Mouse (Mus musculus) layer of hippocampus, adult 2 months (tissue): ENCODE data around the gene Slc5a10. TPM values are rescaled to one million over a fixed set of nuclear protein-coding genes. Genes with fewer than 3 reads are reported as not detected.
A peak's percentile ranks its signal among the peaks of the same experiment; 100 is the strongest.

Source experiments
- DNase-seq, 2 experiments: peaks; one replicate each; pipeline ENCODE4 v3.0.0; 2022; ENCODE audit warnings: low spot score in 2 of 2
- H3K27ac ChIP-seq: fragments of 200-600 bp; 2 replicates; pipeline ENCODE4 v1.8.1; 2022
- H3K4me3 ChIP-seq: fragments of 200-600 bp; 2 replicates; pipeline ENCODE4 v1.8.1; 2022; ENCODE audit warnings: mild to moderate bottlenecking
- CTCF ChIP-seq: fragments of 200-600 bp; conservative IDR thresholded peaks from 2 replicates; pipeline ENCODE4 v1.8.1; 2022; ENCODE audit warnings: antibody characterized with exemption, mild to moderate bottlenecking, moderate library complexity
- long read RNA-seq, 2 experiments: library from polyadenylated mRNA; stranded (forward); transcript quantifications; one replicate each; pipeline ENCODE4 v2.0.0; 2021; ENCODE audit warnings: borderline mapping rate in 2 of 2
- total RNA-seq, 2 experiments: library from RNA; stranded (reverse); gene quantifications; 2 replicates each; pipeline ENCODE4 v1.2.3; 2021

The Slc5a10 gene
- total RNA-seq, result under 1 TPM; 0.31 to 0.47 TPM
- long read RNA-seq, experiment 1, result 0 reads
- long read RNA-seq, experiment 2, partial matches to known transcripts, result 1 of 2 reads
- long read RNA-seq, experiment 2, other reads (novel, unspliced or antisense), result 1 of 2 reads

- DNase-seq, result no peak
- no peak within 1 kb of the TSS for H3K4me3 ChIP-seq
- TF ChIP-seq CTCF, result no peak
- H3K27ac ChIP-seq, result no peak within 1 kb of the TSS
Observed at GRCm38 (mm10) chr11:61720636-61721035, at the start of gene Slc5a10. Gene Slc5a10, minus strand, starts transcription at chr11:61720826.

- Histone ChIP-seq H3K4me3 (peak within 1 kb of the TSS; percentile 75), H3K27ac (peak within 1 kb of the TSS; percentile 85)
- peak; percentile 97 to 98 for DNase-seq
- no peak for TF ChIP-seq CTCF
Observed at GRCm38 (mm10) chr11:61761584-61762407, 41.2 kb upstream of the Slc5a10 start, which contains the start of gene Prpsap2. Gene Prpsap2, minus strand, starts transcription at chr11:61762088.

DNA sequence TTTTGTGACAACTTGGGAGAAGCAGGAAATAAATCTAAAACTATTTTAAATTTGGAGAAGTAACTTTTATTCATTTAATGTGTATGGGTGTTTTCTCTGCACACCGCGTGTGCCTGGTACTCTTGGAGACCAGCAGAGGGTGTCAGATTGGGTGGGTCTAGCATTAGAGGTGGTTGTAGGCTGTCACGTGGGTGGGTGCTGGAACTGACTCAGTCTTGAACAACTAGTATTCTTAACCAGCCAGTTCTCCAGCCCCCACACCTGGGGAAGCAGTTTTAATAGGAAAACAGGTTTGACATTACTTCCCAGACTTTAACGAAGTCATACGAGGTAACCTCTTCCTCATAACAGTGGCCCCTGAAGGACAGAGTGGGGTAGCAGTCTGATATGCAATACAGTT is 39.9 kb upstream of the Slc5a10 start:
- Histone ChIP-seq H3K27ac (peak overlapping the region; percentile 85; the same call in 1 of the 2 replicates), H3K4me3 (peak overlapping the region; percentile 75)
- peak in 1 of 2 experiments; percentile 29 for DNase-seq
- TF ChIP-seq CTCF, result peak; percentile 67

- Histone ChIP-seq H3K4me3 (no peak overlapping the region), H3K27ac (no peak overlapping the region)
- TF ChIP-seq CTCF, result no peak
- DNase-seq, result no peak
Observed at GRCm38 (mm10) chr11:61757151-61757550, 36.5 kb upstream of the Slc5a10 start.

GRCm38 (mm10) chr11:61751612-61752011 is 31.0 kb upstream of the Slc5a10 start:
- no peak overlapping the region for H3K4me3 ChIP-seq
- H3K27ac ChIP-seq, result no peak overlapping the region
- no peak for DNase-seq
- TF ChIP-seq CTCF, result peak; percentile 80

DNA sequence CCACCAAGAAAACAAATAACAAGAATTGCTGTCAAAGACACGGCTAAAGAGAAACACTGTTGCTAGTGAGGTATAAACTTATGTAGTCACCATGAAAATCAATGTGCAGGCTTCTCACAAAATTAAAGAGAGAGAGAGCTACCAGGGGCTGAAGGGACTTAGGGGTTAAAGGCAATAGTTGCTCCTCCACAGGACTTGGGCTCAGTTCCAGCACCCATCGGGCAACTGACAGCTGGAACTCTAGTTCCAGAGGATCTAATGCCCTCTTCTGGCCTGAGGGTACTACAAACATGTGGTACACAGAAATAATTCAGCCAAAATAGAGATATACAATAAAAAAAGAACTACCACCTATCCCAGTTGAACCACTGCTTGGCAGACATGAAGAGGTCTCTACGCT is 26.5 kb upstream of the Slc5a10 start:
- Histone ChIP-seq H3K4me3 (no peak overlapping the region), H3K27ac (no peak overlapping the region)
- 0 out of 2 replicates have a peak, but pooled peaks have one; percentile 14 for TF ChIP-seq CTCF
- DNase-seq, result no peak

GRCm38 (mm10) chr11:61745781-61746180 is 25.2 kb upstream of the Slc5a10 start:
- Histone ChIP-seq H3K27ac (no peak overlapping the region), H3K4me3 (no peak overlapping the region)
- no peak for DNase-seq
- TF ChIP-seq CTCF, result 0 out of 2 replicates have a peak, but pooled peaks have one; percentile 11

GRCm38 (mm10) chr11:61744460-61744859 is 23.8 kb upstream of the Slc5a10 start:
- no peak for DNase-seq
- Histone ChIP-seq H3K27ac (peak overlapping the region; percentile 36; the same call in 1 of the 2 replicates), H3K4me3 (no peak overlapping the region)
- TF ChIP-seq CTCF, result peak; percentile 65

GRCm38 (mm10) chr11:61743768-61744167 is 23.1 kb upstream of the Slc5a10 start:
- DNase-seq, result no peak
- TF ChIP-seq CTCF, result no peak
- H3K4me3 ChIP-seq, result no peak overlapping the region
- peak overlapping the region; percentile 36; the same call in 1 of the 2 replicates for H3K27ac ChIP-seq

GRCm38 (mm10) chr11:61740500-61740899 is 19.9 kb upstream of the Slc5a10 start:
- no peak overlapping the region for H3K27ac ChIP-seq
- no peak overlapping the region for H3K4me3 ChIP-seq
- no peak for DNase-seq
- TF ChIP-seq CTCF, result peak; percentile 44

GRCm38 (mm10) chr11:61737290-61737689 is 16.7 kb upstream of the Slc5a10 start:
- Histone ChIP-seq H3K4me3 (no peak overlapping the region), H3K27ac (no peak overlapping the region)
- TF ChIP-seq CTCF, result no peak
- DNase-seq, result no peak

DNA sequence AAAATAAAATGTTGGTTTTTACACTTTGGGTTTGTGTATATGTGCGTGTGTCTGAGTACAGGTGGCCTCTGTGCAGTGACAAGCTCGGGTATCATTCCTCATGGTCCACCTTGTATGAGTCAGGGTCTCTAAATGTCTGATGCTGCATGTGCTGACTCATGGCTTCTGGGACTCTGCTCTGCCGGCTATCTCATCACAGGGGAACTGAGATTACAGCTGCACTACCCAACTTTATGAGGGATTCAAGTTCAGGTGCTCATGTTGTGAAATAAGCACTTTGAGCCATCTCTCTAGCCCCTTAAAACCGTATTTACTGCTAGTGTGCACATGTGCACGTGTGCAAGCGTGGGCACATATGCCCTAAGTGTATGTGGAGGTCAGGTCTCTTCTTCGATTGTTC is 12.0 kb upstream of the Slc5a10 start:
- no peak for DNase-seq
- Histone ChIP-seq H3K4me3 (no peak overlapping the region), H3K27ac (no peak overlapping the region)
- no peak for TF ChIP-seq CTCF

DNA sequence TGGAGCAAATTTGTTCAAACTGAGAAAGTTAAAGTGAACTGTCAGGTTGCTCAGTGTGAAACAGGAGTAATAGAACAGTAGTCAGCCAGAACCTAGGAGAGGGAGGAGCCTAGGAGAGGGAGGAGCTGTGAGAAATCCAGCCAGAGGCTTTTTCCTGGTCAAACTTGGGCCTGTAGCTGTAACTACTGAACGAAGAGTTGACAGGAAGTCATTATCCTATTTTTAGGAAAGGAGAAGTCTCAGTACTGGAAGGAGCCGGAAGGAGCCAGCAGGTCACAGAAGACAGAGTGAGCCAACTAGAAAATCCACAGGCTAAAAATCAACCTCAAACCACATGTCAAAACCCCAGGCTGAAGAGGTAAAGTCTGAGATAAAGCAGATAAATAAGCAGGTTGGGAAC is 7.4 kb upstream of the Slc5a10 start:
- Histone ChIP-seq H3K27ac (peak overlapping the region; percentile 28; the same call in 1 of the 2 replicates), H3K4me3 (no peak overlapping the region)
- TF ChIP-seq CTCF, result no peak
- DNase-seq, result no peak
